Mouse (Mus musculus): ENCODE data around the gene Cpne2. TPM values are rescaled to one million over a fixed set of nuclear protein-coding genes. Genes with fewer than 3 reads are reported as not detected.

Gene Cpne2
- 0.43 TPM for polyA plus RNA-seq (2017; shearing (Covaris generic))

DNA sequence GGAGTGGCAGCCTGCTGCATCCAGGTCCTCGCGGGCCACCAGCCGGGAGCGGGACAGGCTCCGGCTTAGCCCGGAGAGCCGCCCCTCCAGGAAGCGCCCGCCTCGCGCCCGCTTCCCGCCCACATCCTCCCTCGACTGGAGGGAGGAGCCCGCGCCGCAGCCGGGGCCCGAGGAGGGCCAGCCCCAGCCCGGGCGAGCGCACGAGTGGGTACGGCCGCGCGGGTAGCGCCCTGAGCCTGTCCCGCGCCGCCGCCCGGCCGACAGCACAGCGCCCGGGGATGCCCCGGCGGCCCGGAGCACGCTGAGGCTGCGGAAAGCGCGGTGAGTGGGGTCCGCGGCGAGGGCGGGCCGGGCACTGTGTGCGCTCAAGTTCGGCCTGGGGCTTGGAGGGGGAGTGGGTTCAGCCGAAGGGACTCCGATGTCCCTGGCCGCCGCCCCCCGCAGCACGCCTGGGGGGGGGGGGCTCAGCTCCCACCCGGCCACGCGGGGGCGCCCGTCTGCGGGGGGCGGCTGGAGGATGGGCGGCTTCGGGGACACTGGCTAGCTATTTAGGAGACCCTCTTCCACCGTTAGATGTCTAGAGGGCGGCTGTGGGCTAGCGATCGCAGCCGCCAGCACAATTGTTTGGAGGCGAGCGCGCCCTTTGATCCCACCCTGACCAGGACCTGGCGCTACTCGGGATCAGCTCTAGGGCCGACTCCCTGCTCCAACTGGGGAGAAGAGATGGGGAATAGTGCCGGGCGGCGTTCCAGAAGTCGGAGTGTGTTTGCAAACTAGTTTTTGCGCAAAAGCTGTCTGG, at the start of gene Cpne2:
Gene Cpne2 (plus strand): TSS at position 118 of the 799 bp plus-strand sequence.

DNA sequence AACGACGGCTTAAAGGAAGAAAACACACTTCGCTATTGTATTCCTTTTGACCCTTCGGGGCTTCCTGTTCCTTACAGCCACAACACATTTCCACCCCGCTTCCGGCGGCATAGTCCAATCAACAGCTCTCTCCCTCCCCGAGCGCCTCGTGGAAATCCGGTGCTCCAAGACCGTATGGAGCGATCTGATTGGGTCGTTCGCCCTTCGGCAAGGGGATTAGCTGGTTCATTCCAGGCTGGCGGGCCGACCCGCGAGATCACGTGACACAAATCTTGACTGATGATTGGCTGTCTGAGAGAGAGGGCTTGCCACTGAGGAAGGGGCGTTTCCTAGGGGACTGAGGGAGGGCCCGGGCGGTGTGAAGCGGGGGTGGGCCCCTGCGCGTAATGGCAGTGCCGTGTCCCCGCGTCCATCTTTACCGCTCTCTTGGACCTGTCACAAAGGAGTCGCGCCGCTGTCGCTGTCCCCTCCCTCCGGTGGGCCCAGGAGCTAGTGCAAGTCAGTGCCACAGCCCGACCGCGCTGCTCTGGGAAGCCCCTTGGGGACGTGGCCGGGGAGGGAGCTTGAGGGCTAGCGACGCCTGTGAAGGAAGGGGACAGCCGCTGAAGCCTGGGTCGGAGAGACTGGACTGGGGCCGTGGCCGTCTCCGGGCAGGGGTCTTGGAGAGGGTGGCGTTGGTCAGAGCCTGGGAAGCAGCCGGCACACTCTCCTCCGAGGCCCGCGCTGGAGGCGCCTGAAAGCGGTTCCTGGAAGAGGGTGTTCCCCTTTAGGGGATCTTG, 69.0 kb downstream of the Cpne2 start, which contains the start of the genes Rspry1 and Fam192a:
Gene Rspry1 (plus strand): TSS at position 331 of the 779 bp plus-strand sequence.
Gene Fam192a (minus strand): TSS at position 391 of the 779 bp plus-strand sequence.

Other genes with a start within 250 kb of the Cpne2 start
- gene Slc12a3, start 203.8 kb upstream of the Cpne2 start, polyA plus RNA-seq (2017; shearing (Covaris generic)) = 0.17 TPM
- 147 TPM for gene Herpud1, start 146.6 kb upstream of the Cpne2 start, polyA plus RNA-seq (2017; shearing (Covaris generic))
- gene Nlrc5, start 98.6 kb upstream of the Cpne2 start, polyA plus RNA-seq (2017; shearing (Covaris generic)) = 335 TPM
- gene Rspry1, start 68.9 kb downstream of the Cpne2 start, polyA plus RNA-seq (2017; shearing (Covaris generic)) = 75.5 TPM
- 95.3 TPM for gene Fam192a, start 69.0 kb downstream of the Cpne2 start, polyA plus RNA-seq (2017; shearing (Covaris generic))
- gene Arl2bp, start 133.6 kb downstream of the Cpne2 start, polyA plus RNA-seq (2017; shearing (Covaris generic)) = 29.8 TPM
- gene Pllp, start 163.3 kb downstream of the Cpne2 start, polyA plus RNA-seq (2017; shearing (Covaris generic)) = not detected
- gene Ccl22, start 212.6 kb downstream of the Cpne2 start, polyA plus RNA-seq (2017; shearing (Covaris generic)) = 0.26 TPM
- not detected for gene Cx3cl1, start 239.0 kb downstream of the Cpne2 start, polyA plus RNA-seq (2017; shearing (Covaris generic))

Measured in activated CD4-positive, CD25-positive, alpha-beta regulatory T cell, adult 9 weeks (primary cell).